Mouse (Mus musculus): ENCODE data around the gene Pald1. TPM values are rescaled to one million over a fixed set of nuclear protein-coding genes. Genes with fewer than 3 reads are reported as not detected.

Pald1 gene
- polyA plus RNA-seq, 1 experiment from 2014 or later: 14.5 TPM

DNA sequence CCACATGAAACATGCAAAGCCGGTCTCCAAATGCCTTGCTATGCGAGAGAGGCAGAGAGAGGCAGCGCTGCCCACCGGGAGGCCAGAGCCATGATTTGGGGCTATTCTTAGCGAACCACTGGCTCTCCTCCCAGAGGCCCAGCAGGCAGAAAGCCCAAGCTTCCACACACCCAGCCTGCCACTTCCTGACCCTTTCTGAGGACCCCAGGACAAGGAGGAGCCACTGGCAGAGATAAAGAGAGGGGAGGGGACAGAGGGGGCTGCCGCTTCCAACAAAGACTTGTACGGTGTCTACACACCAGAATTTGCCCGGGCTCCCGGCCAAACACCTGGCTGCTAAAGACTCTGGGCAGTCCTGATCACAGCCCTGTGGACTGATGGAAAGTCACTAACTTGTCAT is 3.1 kb downstream of the Pald1 start:
- no peak for ATAC-seq
- 27% methylated on average over 9 of the region's 9 CpGs for WGBS

DNA sequence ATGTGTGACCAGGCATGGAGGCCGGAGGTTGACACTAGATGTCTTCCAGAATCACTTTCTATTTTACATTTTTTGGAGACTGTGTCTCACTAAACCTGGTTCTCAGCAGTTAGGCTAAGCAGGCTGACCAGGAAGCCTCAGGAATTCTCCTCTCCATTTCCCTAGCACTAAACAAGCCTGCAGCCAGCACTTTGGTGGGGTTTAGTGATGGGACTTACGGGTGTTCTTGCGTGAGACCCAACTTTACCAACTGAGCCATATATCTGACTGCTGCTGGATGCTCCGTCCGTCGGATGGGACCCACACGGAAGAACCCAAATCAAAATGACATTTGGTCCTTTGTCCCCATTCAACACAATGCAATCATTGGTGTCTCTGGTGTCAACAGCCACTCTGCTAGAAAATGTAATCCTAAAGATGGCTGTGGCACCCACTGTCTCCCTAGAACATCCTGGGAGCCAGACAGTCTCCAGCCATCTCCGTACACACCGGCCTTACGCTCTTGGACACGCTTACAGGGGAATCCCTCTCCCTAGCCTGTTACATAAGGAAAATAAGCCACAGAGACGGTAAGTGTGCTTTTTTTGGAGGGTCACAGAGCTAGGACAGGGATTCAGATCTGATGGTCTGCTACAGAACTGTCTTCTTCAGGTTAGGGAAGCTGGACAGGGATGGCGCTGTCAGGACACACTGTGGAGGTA is 3.8 kb downstream of the Pald1 start:
- Histone ChIP-seq H3K27me3 (replicated peaks) (no peaks in the 10 kb centered on the region), H3K4me2 (replicated peaks) (peak overlapping the region; percentile 99), H3K4me3 (replicated peaks) (no peak overlapping the region), H3K4me1 (replicated peaks) (peaks cover 49% of the 10 kb centered on the region), H3K9ac (0 out of 2 replicates have a peak overlapping the region, but pooled peaks have one; percentile 26), H3K9me3 (no peaks in the 10 kb centered on the region), H3K36me3 (no peaks in the 10 kb centered on the region), H3K27ac (peak overlapping the region; percentile 17; the same call in 1 of the 2 replicates)
- 91% methylated on average over 13 of the region's 13 CpGs for WGBS
- ATAC-seq: no peak

More for the DNA sequence above, 3.1 kb downstream of the Pald1 start:
- Histone ChIP-seq H3K36me3 (no peaks in the 10 kb centered on the region), H3K9me3 (no peaks in the 10 kb centered on the region), H3K9ac (peak overlapping the region; percentile 26; the same call in 1 of the 2 replicates), H3K4me3 (replicated peaks) (no peak overlapping the region), H3K4me2 (replicated peaks) (peak overlapping the region; percentile 99), H3K27me3 (replicated peaks) (no peaks in the 10 kb centered on the region), H3K4me1 (replicated peaks) (peaks cover 47% of the 10 kb centered on the region), H3K27ac (peak overlapping the region; percentile 17; the same call in 1 of the 2 replicates)

DNA sequence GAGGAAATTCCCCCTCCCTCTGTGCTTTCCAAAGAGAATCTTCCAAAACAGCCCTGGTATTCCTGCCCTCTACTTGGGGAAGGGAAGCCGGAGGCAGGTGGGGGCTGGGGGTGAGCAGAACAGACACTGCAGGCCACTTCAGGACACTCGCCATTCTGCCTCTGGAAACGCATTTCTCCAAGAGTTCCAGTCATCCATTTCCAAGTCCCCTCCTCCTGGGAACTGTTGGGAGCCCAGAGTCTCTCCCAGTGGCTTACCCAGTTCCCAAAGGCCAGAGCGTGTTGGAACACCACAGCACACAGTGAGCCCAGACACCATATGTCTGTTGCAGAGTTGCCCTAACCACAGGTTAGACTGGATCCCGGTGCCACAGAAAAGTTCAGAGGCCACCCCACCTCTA is 4.6 kb downstream of the Pald1 start:
- Histone ChIP-seq H3K27me3 (replicated peaks) (no peaks in the 10 kb centered on the region), H3K9me3 (no peaks in the 10 kb centered on the region), H3K36me3 (no peaks in the 10 kb centered on the region), H3K4me2 (replicated peaks) (no peak overlapping the region), H3K9ac (no peak overlapping the region), H3K4me3 (replicated peaks) (no peak overlapping the region), H3K27ac (no peak overlapping the region), H3K4me1 (replicated peaks) (peaks cover 42% of the 10 kb centered on the region)
- ATAC-seq: no peak
- WGBS: 91% methylated on average over 5 of the region's 5 CpGs

DNA sequence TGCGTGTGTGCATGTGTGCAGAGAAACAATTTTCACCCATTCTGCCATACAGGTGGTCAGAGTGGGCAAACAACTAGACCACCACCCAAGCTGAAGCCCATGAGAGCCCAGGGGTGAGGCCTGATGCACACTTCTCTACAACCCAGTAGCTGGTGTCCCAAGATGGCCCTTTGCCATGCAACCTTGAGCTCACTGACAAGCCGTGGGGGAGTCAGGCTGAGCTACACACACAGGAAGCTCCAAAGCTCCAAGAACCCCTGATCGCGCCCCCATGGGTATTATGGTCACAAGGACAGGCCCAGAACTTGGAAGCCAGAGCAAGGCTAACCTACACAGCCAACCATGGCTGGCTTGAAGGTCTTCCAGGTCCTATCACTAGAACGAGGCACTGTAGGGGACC is 5.3 kb downstream of the Pald1 start:
- H3K9ac ChIP-seq: no peak overlapping the region
- H3K4me2 ChIP-seq (replicated peaks): no peak overlapping the region
- H3K9me3 ChIP-seq: no peaks in the 10 kb centered on the region
- no peak overlapping the region for H3K4me3 ChIP-seq (replicated peaks)
- 94% methylated on average over 5 of the region's 5 CpGs for WGBS
- peaks cover 39% of the 10 kb centered on the region for H3K4me1 ChIP-seq (replicated peaks)
- no peak overlapping the region for H3K27ac ChIP-seq
- no peak for ATAC-seq
- H3K36me3 ChIP-seq: no peaks in the 10 kb centered on the region
- H3K27me3 ChIP-seq (replicated peaks): no peaks in the 10 kb centered on the region

GRCm38 (mm10) chr10:61374771-61375481 is 8.4 kb downstream of the Pald1 start:
- no peak overlapping the region for H3K9ac ChIP-seq
- no peaks in the 10 kb centered on the region for H3K36me3 ChIP-seq
- no peak overlapping the region for H3K4me2 ChIP-seq (replicated peaks)
- WGBS: 77% methylated on average over 6 of the region's 6 CpGs
- ATAC-seq: no peak
- no peaks in the 10 kb centered on the region for H3K27me3 ChIP-seq (replicated peaks)
- no peaks in the 10 kb centered on the region for H3K9me3 ChIP-seq
- H3K4me1 ChIP-seq (replicated peaks): peaks cover 28% of the 10 kb centered on the region
- H3K4me3 ChIP-seq (replicated peaks): no peak overlapping the region
- H3K27ac ChIP-seq: no peak overlapping the region

DNA sequence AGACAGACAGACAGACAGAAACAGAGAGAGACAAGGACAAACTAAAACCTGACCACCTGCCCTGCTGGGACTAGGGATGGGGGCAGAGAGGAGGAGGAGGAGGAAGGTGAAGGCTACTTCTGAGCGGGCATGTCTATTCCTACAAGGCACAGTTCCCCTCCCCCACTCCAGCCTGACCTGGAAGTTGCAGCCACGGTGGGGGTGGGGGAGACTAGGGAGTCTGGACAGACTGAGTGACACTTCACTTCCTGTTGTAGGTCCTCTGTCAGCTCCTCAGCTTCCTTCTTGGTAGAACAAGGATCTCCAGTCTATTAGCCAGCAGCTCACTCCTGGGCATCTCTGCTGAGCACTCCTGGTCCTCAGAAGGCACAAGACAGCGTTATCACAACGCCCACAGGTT is 9.3 kb downstream of the Pald1 start:
- ATAC-seq: peak; percentile 11; the same call in 1 of the 2 replicates
- Histone ChIP-seq H3K9me3 (no peaks in the 10 kb centered on the region), H3K4me3 (replicated peaks) (no peak overlapping the region), H3K27me3 (replicated peaks) (no peaks in the 10 kb centered on the region), H3K4me2 (replicated peaks) (no peak overlapping the region), H3K36me3 (no peaks in the 10 kb centered on the region), H3K9ac (no peak overlapping the region), H3K27ac (no peak overlapping the region), H3K4me1 (replicated peaks) (peaks cover 22% of the 10 kb centered on the region)
- WGBS: 32% methylated on average over 4 of the region's 4 CpGs

GRCm38 (mm10) chr10:61372585-61372923 is 10.8 kb downstream of the Pald1 start:
- no peak overlapping the region for H3K9ac ChIP-seq
- H3K36me3 ChIP-seq: no peaks in the 10 kb centered on the region
- H3K4me1 ChIP-seq (replicated peaks): peaks cover 18% of the 10 kb centered on the region
- WGBS: 66% methylated on average over 4 of the region's 4 CpGs
- no peak for ATAC-seq
- no peak overlapping the region for H3K4me2 ChIP-seq (replicated peaks)
- no peaks in the 10 kb centered on the region for H3K9me3 ChIP-seq
- H3K4me3 ChIP-seq (replicated peaks): no peak overlapping the region
- H3K27ac ChIP-seq: no peak overlapping the region
- no peaks in the 10 kb centered on the region for H3K27me3 ChIP-seq (replicated peaks)

DNA sequence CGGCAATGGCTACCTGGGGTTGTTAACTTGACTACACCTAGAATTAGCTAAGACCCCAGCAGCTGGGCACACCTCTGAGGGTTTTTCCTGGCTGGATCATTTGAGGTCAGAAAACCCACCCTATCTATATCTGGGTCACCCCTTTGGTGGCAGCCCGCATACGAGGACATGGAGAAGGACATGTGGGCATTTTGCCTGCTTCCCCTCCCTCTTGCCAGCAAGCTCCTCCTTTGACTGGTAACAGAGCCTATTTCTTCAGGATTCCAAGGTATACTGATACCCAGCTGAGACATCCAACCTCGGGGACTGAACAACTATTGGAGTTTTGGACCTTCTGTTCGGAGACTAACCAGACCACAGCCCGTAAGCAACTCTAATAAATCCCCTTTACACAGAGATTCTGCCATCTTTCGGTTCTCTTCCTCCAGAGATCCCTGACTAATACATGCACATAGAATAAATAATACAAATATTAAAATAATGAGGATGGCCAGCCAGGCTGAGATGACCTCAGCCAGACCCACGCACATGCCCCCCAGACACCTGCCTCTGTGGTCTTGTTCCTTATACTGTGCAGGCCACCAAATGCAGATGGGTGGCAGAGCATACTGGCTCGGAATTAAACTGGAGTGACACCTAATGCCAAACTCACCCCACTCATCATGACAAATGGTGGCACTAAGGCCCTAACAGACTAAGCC is 11.3 kb downstream of the Pald1 start:
- Histone ChIP-seq H3K9ac (no peak overlapping the region), H3K4me3 (replicated peaks) (no peak overlapping the region), H3K27ac (peak overlapping the region; percentile 17; the same call in 1 of the 2 replicates), H3K9me3 (no peaks in the 10 kb centered on the region), H3K36me3 (no peaks in the 10 kb centered on the region), H3K4me1 (replicated peaks) (peaks cover 18% of the 10 kb centered on the region), H3K4me2 (replicated peaks) (no peak overlapping the region), H3K27me3 (replicated peaks) (no peaks in the 10 kb centered on the region)
- ATAC-seq: no peak
- WGBS: 73% methylated on average over 9 of the region's 9 CpGs

DNA sequence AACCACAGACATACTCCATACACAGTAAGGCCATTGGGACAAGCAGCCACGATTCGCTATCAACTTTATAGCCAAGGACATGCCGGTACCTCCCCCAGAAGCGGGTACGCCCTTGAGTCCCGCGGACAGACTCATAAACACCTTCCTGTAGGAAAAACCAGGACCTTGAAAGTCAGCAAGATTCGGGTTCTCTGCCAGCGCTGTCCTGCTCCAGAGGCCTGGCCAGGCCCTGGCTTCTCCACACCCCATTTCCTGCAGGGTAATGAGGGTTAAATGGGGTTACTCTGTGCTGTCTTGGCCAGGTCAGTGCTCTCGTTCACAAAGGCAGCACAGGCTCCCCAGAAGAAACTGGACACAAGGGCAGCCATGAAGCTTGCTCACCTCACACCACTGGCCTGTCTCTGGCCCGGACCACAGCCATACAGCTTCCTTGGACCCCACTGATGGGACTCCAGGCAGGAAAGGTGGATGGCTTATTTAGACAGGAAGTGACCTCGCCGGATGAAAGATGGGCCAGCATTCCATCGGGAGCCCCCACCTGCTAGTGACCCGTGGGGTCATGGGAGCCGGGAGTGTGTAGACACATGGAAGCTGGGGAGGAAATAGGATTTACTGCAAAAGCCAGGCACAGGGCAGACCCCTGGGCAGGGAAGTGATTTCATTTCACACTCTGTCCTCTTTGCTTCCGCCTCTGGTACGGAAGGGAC is 12.9 kb downstream of the Pald1 start:
- Histone ChIP-seq H3K4me3 (replicated peaks) (no peak overlapping the region), H3K4me1 (replicated peaks) (peaks cover 26% of the 10 kb centered on the region), H3K27me3 (replicated peaks) (no peaks in the 10 kb centered on the region), H3K4me2 (replicated peaks) (no peak overlapping the region), H3K27ac (0 out of 2 replicates have a peak overlapping the region, but pooled peaks have one; percentile 48), H3K9ac (no peak overlapping the region), H3K9me3 (no peaks in the 10 kb centered on the region), H3K36me3 (no peaks in the 10 kb centered on the region)
- 42% methylated on average over 18 of the region's 18 CpGs for WGBS
- 0 out of 2 replicates have a peak, but pooled peaks have one; percentile 25 for ATAC-seq

DNA sequence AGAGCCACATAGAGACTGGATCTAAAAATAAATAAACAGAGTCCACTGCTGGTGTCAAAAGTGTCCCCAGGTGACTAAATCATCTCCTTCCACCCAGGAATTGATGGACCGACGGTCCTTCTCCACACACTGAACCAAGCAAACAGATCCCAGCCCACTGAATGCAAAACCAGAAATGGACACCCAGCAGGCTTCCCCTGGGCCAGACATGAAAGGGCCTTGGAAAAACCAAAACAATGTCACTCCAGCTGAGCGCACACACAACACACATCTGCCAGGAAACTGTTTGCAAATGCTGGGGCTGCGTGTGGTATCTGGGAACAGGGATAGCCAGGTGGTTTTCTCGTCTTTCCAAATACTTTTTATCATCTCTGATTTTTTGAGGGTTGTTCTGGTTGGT is 13.6 kb downstream of the Pald1 start:
- no peak for ATAC-seq
- 58% methylated on average over 5 of the region's 5 CpGs for WGBS
- Histone ChIP-seq H3K9me3 (no peaks in the 10 kb centered on the region), H3K4me2 (replicated peaks) (no peak overlapping the region), H3K4me1 (replicated peaks) (peaks cover 23% of the 10 kb centered on the region), H3K27ac (no peak overlapping the region), H3K9ac (no peak overlapping the region), H3K27me3 (replicated peaks) (no peaks in the 10 kb centered on the region), H3K36me3 (no peaks in the 10 kb centered on the region), H3K4me3 (replicated peaks) (no peak overlapping the region)

DNA sequence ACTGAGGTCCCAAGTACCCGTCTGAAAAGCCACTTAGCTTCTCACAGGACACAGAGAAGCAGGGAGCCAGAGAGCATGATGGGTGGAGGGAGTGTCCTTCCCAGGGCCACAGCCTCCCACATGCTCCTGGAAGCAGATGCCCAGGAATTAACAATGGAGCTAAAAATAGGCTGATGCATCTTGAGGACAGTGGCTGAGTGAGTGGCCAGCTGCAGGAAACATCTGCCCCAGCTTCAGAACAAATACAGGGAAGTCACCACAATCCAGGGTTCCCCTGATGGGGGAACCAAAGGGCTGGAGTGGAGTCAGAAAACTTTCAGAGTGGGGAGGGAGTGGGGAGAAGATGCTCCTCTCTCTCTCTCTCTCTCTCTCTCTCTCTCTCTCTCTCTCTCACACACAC is 17.4 kb downstream of the Pald1 start:
- no peak overlapping the region for H3K4me3 ChIP-seq (replicated peaks)
- H3K36me3 ChIP-seq: no peaks in the 10 kb centered on the region
- no peaks in the 10 kb centered on the region for H3K9me3 ChIP-seq
- peaks cover 24% of the 10 kb centered on the region for H3K4me1 ChIP-seq (replicated peaks)
- no peak overlapping the region for H3K9ac ChIP-seq
- WGBS: 50% methylated on average over 1 of the region's 1 CpGs
- ATAC-seq: no peak
- H3K27ac ChIP-seq: no peak overlapping the region
- no peak overlapping the region for H3K4me2 ChIP-seq (replicated peaks)
- no peaks in the 10 kb centered on the region for H3K27me3 ChIP-seq (replicated peaks)

- H3K9ac ChIP-seq: no peak overlapping the region
- peaks cover 16% of the 10 kb centered on the region for H3K4me1 ChIP-seq (replicated peaks)
- no peaks in the 10 kb centered on the region for H3K36me3 ChIP-seq
- H3K4me2 ChIP-seq (replicated peaks): no peak overlapping the region
- no peaks in the 10 kb centered on the region for H3K27me3 ChIP-seq (replicated peaks)
- WGBS: 95% methylated on average over 6 of the region's 6 CpGs
- no peaks in the 10 kb centered on the region for H3K9me3 ChIP-seq
- H3K4me3 ChIP-seq (replicated peaks): no peak overlapping the region
- no peak for ATAC-seq
- H3K27ac ChIP-seq: no peak overlapping the region
These were observed 18.9 kb downstream of the Pald1 start for GRCm38 (mm10) chr10:61364431-61364830.
